Mouse (Mus musculus) small intestine, adult 2 months (tissue): ENCODE data around the gene Tgfb2.

ENCODE experiments used
- CTCF ChIP-seq: fragments of 200-500 bp; IDR thresholded peaks from 2 replicates; pipeline ENCODE4 v1.5.1; 2012; ENCODE audit warnings: low read depth, mild to moderate bottlenecking, control low read depth, inconsistent platforms, low read length, moderate library complexity, mixed read lengths; ENCODE audit not compliant: insufficient replicate concordance, insufficient read length; ENCODE audit errors: extremely low read depth
- POLR2A ChIP-seq: fragments of 200-500 bp; IDR thresholded peaks from 2 replicates; pipeline ENCODE4 v1.6.1; 2012; ENCODE audit warnings: low read depth, mild to moderate bottlenecking, control low read depth, inconsistent platforms, low read length, moderate library complexity

GRCm38 (mm10) chr1:186618285-186618684 is 87.5 kb downstream of the Tgfb2 start:
- no peak for TF ChIP-seq CTCF
- TF ChIP-seq POLR2A, result no peak
